Mouse (Mus musculus): ENCODE data around the gene Tpx2.

Tpx2 gene

GRCm38 (mm10) chr2:152914310-152915120 is 66.8 kb downstream of the Tpx2 start:
- peak; percentile 63 to 81 for DNase-seq (ENCODE audit: low spot score in 2 of 2)

DNA sequence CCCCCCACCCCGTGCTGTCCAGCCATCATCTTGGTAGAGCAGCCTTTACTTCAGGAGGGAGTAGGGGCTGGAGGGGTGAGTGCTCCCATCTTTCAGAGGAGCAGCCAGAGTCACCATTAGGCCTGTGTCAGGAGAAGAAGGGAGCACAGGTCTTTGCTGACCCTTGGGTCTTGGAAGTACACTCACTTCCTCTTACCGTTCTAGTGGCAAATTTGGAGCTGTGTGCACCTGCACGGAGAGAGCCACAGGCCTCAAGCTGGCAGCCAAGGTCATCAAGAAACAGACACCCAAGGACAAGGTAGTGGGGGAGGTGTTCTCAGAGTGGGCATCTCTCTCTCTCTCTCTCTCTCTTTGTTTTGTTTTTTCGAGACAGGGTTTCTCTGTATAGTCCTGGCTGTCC is 67.7 kb downstream of the Tpx2 start:
- DNase-seq (ENCODE audit: low spot score in 2 of 2), result no peak

DNA sequence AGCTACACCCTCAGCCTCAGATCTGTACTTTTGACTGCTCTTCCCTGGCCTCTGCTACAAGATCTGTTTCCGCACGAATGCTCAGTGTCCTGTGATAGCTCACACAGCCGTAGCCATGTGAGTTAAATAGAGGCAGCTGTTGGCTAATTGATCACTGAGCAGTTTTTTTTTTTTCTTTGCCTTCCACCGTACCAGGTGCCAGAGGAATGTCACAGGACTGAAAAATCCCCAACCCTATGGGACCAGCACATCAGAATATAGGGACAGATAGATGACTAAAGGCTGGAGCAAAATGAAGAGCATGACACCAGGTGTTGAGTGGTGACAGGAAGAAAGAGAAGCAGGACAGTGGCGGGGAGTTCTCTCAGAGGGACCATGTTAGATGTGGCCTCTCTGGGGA is 68.3 kb downstream of the Tpx2 start:
- DNase-seq (ENCODE audit: low spot score in 2 of 2), result no peak

GRCm38 (mm10) chr2:152917671-152918070 is 69.9 kb downstream of the Tpx2 start:
- no peak for DNase-seq (ENCODE audit: low spot score in 2 of 2)

GRCm38 (mm10) chr2:152922376-152922775 is 74.6 kb downstream of the Tpx2 start:
- no peak for DNase-seq (ENCODE audit: low spot score in 2 of 2)

GRCm38 (mm10) chr2:152923621-152924020 is 75.9 kb downstream of the Tpx2 start:
- no peak for DNase-seq (ENCODE audit: low spot score in 2 of 2)

- no peak for DNase-seq (ENCODE audit: low spot score in 2 of 2)
Measured at GRCm38 (mm10) chr2:152924128-152924527, 76.4 kb downstream of the Tpx2 start.

GRCm38 (mm10) chr2:152924543-152924942 is 76.8 kb downstream of the Tpx2 start:
- DNase-seq (ENCODE audit: low spot score in 2 of 2), result no peak

DNA sequence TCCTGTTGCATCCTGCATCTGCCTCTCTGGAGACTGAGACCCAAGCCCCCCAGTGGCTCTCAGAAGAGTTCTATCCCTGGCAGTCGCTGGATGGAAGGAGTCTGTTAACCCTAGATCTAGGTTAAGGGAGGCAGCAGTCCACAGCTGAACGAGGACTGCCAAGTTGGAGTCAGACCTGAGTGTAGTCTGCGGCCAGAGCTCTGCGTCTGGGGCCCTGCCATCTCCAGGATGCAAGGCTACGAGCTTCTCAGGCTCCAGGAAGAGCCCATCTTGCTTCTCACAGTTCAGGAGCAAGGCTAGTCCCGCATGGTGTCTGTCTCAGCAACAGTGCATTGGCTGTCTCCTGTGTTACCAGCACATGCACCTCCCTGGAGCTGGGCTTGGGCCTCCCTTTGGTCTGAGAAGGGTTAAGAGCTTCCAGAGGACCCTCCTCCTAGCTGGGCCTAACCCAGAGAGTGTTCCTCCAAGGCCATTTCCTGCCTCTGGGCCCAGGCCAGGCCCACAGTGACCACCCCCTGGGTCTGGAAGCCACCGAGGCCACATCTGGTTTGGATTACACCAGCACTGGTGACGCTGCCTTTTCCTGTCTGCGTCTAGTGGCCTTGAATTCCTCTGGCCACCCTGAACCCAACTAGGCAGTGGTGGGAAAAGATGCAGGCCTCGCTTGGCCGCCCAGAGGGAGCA is 77.6 kb downstream of the Tpx2 start:
- peak in 1 of 2 experiments; percentile 34 for DNase-seq (ENCODE audit: low spot score in 2 of 2)

- DNase-seq (ENCODE audit: low spot score in 2 of 2), result no peak
Measured at GRCm38 (mm10) chr2:152926896-152927295, 79.1 kb downstream of the Tpx2 start.

- no peak for DNase-seq (ENCODE audit: low spot score in 2 of 2)
Measured at GRCm38 (mm10) chr2:152927371-152927770, 79.6 kb downstream of the Tpx2 start.

GRCm38 (mm10) chr2:152928219-152928987 is 80.6 kb downstream of the Tpx2 start:
- DNase-seq (ENCODE audit: low spot score in 2 of 2), result no peak

DNA sequence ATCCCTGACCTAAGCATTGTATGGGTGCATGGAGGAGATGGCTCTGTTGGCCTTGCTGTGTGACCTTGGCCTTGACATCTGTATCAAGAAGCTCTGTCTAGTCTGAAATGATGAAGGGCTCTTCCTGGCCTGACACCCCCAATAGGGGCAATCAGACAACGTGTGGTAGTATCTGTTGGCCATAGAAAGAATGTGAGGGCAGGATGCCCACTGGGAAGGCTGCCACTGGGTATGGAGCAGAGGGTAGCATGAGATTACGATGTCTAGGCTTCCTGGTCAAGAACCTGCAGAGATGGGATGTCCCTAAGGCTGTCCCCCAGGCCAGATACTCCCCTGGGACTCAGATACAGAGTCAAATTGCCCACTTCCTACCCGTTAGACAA is 81.2 kb downstream of the Tpx2 start:
- no peak for DNase-seq (ENCODE audit: low spot score in 2 of 2)

GRCm38 (mm10) chr2:152930276-152930675 is 82.5 kb downstream of the Tpx2 start:
- DNase-seq (ENCODE audit: low spot score in 2 of 2), result no peak

GRCm38 (mm10) chr2:152931456-152932160 is 83.8 kb downstream of the Tpx2 start:
- DNase-seq (ENCODE audit: low spot score in 2 of 2), result no peak

GRCm38 (mm10) chr2:152933048-152933447 is 85.3 kb downstream of the Tpx2 start, which contains the start of gene Foxs1:
TSS of gene Foxs1 (minus strand) at chr2:152933208.
- no peak for DNase-seq (ENCODE audit: low spot score in 2 of 2)

DNA sequence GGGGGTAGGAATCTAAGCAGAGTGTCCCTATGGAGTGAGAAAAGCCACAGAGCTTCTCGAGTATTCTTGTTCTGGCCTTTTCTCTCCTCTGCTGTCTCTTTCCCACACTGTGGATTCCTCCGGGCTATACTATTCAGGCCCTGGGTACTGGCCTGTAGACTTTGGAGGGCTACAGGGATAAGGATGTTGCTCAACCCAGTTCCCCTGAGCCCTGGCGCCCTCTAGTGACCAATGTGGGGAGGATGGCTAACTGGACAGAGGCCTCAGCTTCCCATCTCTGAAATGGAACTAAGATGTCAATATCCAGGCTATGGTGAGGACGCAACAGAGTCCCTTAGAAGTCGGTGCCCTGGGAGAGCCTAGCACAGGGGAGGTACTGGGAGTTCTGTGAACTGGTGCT is 85.8 kb downstream of the Tpx2 start:
- DNase-seq (ENCODE audit: low spot score in 2 of 2), result peak in 1 of 2 experiments; percentile 72

- peak; percentile 44 to 76 for DNase-seq (ENCODE audit: low spot score in 2 of 2)
Measured at GRCm38 (mm10) chr2:152939846-152940245, 92.1 kb downstream of the Tpx2 start.

- DNase-seq (ENCODE audit: low spot score in 2 of 2), result no peak
Measured at GRCm38 (mm10) chr2:152941106-152941505, 93.3 kb downstream of the Tpx2 start.

DNA sequence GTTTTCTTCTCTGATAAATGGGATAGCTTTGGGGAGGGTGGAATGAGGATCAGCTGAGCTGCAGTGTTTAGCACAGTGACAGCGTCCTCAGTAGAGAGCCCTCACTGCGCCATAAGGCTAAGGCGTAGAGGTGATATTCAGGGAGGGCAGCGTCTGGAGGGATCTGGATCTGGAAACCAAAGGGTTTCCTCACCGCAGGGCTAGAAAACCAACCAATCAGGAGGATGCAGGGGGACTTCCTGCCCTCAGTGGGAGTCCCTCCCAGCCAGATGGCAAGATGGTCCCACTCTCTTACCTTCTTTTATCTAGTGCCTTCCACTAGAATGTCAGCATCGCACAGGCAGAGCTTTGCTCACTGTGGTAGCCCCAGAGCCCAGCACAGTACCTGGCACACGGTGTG is 94.0 kb downstream of the Tpx2 start:
- DNase-seq (ENCODE audit: low spot score in 2 of 2), result no peak

- DNase-seq (ENCODE audit: low spot score in 2 of 2), result no peak
Measured at GRCm38 (mm10) chr2:152942898-152943515, 95.2 kb downstream of the Tpx2 start.
